Comparison of ENCODE assay signal across 8 mouse cellular contexts in genomic region chr9:114025846-114026245, GRCm38 (mm10). TPM values are rescaled to one million over a fixed set of nuclear protein-coding genes. Genes with fewer than 3 reads are reported as not detected.
DNase-seq lines count a peak whose midpoint lies in the region; ATAC-seq lines count a peak whose summit lies in the region.

No protein-coding gene starts in this region.

- no peak for DNase-seq in kidney, postnatal 25 days
- DNase-seq in hindbrain, embryonic 14.5 days (ENCODE audit: low spot score), result no peak
- no peak for DNase-seq in gastrocnemius, postnatal 25 days
- DNase-seq in testis, postnatal 10 days (ENCODE audit: low spot score), result no peak
- DNase-seq in gastrocnemius, adult 18-20 months (ENCODE audit: low spot score), result no peak

- H3K27me3 ChIP-seq in kidney, embryonic 16.5 days (ENCODE audit: insufficient read depth, low read length), result no peaks in the 10 kb centered on the region
- no peaks in the 10 kb centered on the region for H3K27me3 ChIP-seq in hindbrain, embryonic 14.5 days (ENCODE audit: control insufficient read depth, insufficient read depth, low read length)
- H3K27me3 ChIP-seq in midbrain, embryonic 16.5 days (ENCODE audit: control insufficient read depth, insufficient read depth, low read depth, low read length), result no peaks in the 10 kb centered on the region

- ATAC-seq in kidney, embryonic 16.5 days (ENCODE audit: low FRiP score, low TSS enrichment), result no peak
- no peak for ATAC-seq in hindbrain, embryonic 14.5 days (ENCODE audit: low FRiP score)
- ATAC-seq in midbrain, embryonic 16.5 days, result no peak

- peaks cover 7% of the 10 kb centered on the region; the same call in 1 of the 2 replicates for H3K4me1 ChIP-seq in kidney, embryonic 16.5 days (ENCODE audit: insufficient read depth, low read length)
- no peaks in the 10 kb centered on the region for H3K4me1 ChIP-seq in brown adipose tissue, adult 24 weeks (ENCODE audit: control insufficient read depth, insufficient read depth, insufficient read length, low read length)
- H3K4me1 ChIP-seq in hindbrain, embryonic 14.5 days (replicated peaks; ENCODE audit: control insufficient read depth, insufficient read depth, low read length), result peaks cover 10% of the 10 kb centered on the region
- peaks cover 12% of the 10 kb centered on the region for H3K4me1 ChIP-seq in midbrain, embryonic 16.5 days (ENCODE audit: control insufficient read depth, insufficient read depth, low read length)

- peak overlapping the region; percentile 71 for H3K4me3 ChIP-seq in kidney, embryonic 16.5 days (ENCODE audit: low read length)
- peak overlapping the region; percentile 70 for H3K4me3 ChIP-seq in brown adipose tissue, adult 24 weeks (ENCODE audit: insufficient read depth, low read depth, low read length)
- H3K4me3 ChIP-seq in hindbrain, embryonic 14.5 days (replicated peaks; ENCODE audit: low read length), result peak overlapping the region; percentile 69
- H3K4me3 ChIP-seq in midbrain, embryonic 16.5 days (ENCODE audit: low read depth, low read length), result peak overlapping the region; percentile 82

- no peaks in the 10 kb centered on the region for H3K36me3 ChIP-seq in kidney, embryonic 16.5 days (ENCODE audit: insufficient read depth, low read length)
- H3K36me3 ChIP-seq in hindbrain, embryonic 14.5 days (replicated peaks; ENCODE audit: control insufficient read depth, insufficient read depth), result no peaks in the 10 kb centered on the region
- H3K36me3 ChIP-seq in midbrain, embryonic 16.5 days (ENCODE audit: control insufficient read depth, insufficient read depth, low read length), result no peaks in the 10 kb centered on the region

- H3K9me3 ChIP-seq in kidney, embryonic 16.5 days (ENCODE audit: low read length), result no peaks in the 10 kb centered on the region
- H3K9me3 ChIP-seq in hindbrain, embryonic 14.5 days (ENCODE audit: control insufficient read depth, low read length), result no peaks in the 10 kb centered on the region
- no peaks in the 10 kb centered on the region for H3K9me3 ChIP-seq in midbrain, embryonic 16.5 days (replicated peaks; ENCODE audit: control insufficient read depth, low read length, poor library complexity, severe bottlenecking)

- H3K27ac ChIP-seq in kidney, embryonic 16.5 days (ENCODE audit: low read length), result no peak overlapping the region
- no peak overlapping the region for H3K27ac ChIP-seq in brown adipose tissue, adult 24 weeks (replicated peaks; ENCODE audit: low read depth, low read length)
- H3K27ac ChIP-seq in hindbrain, embryonic 14.5 days, result no peak overlapping the region
- peak overlapping the region; percentile 81 for H3K27ac ChIP-seq in midbrain, embryonic 16.5 days (ENCODE audit: low read length)

- peak overlapping the region; percentile 92 for H3K4me2 ChIP-seq in kidney, embryonic 16.5 days (replicated peaks; ENCODE audit: low read depth, low read length)
- H3K4me2 ChIP-seq in hindbrain, embryonic 14.5 days (replicated peaks), result peak overlapping the region; percentile 66
- peak overlapping the region; percentile 94 for H3K4me2 ChIP-seq in midbrain, embryonic 16.5 days (ENCODE audit: low read length)

- WGBS in kidney, embryonic 16.5 days, result 6% methylated on average over 8 of the region's 8 CpGs
- WGBS in hindbrain, embryonic 14.5 days, result 21% methylated on average over 8 of the region's 8 CpGs
- WGBS in midbrain, embryonic 16.5 days, result 22% methylated on average over 8 of the region's 8 CpGs

- H3K9ac ChIP-seq in kidney, embryonic 16.5 days (replicated peaks; ENCODE audit: low read length), result peak overlapping the region; percentile 65
- H3K9ac ChIP-seq in hindbrain, embryonic 14.5 days, result peak overlapping the region; percentile 85
- peak overlapping the region; percentile 89 for H3K9ac ChIP-seq in midbrain, embryonic 16.5 days (ENCODE audit: low read depth, low read length)

RNA-seq across cellular contexts. Expression of gene Fbxl2, which starts 20.1 kb away (rescaled TPM):
- 4.1 and 4.2 TPM in 2 replicates for polyA plus RNA-seq in kidney, embryonic 16.5 days (2015; fragmentation: Nextera tagmentation; extraction: Ambion mirVana)
- 1.2 and 2.3 TPM in 2 replicates for polyA plus RNA-seq in brown adipose tissue, adult 24 weeks (2012; ENCODE audit: insufficient read depth, insufficient read length, missing spikeins)
- 25.2 and 27.2 TPM in 2 replicates for polyA plus RNA-seq in hindbrain, embryonic 14.5 days (2014; fragmentation: Nextera tagmentation; extraction: Ambion mirVana)
- polyA plus RNA-seq in midbrain, embryonic 16.5 days (2015; fragmentation: Nextera tagmentation; extraction: Ambion mirVana), result 34.1 and 35.3 TPM in 2 replicates
- total RNA-seq in gastrocnemius, postnatal 25 days (2021), result 1 to 10 TPM in 1 of 2 experiments, under 1 TPM in 1; 0.96 to 1.0 TPM
- 1 to 10 TPM in 1 of 2 experiments, under 1 TPM in 1; 0.34 to 1.1 TPM for total RNA-seq in gastrocnemius, adult 18-20 months (2021)

RNA-seq across cellular contexts. Expression of gene Susd5, which starts 31.1 kb away (rescaled TPM):
- 1.1 TPM in 2 replicates for polyA plus RNA-seq in kidney, embryonic 16.5 days (2015; fragmentation: Nextera tagmentation; extraction: Ambion mirVana)
- 0.29 and 0.59 TPM in 2 replicates for polyA plus RNA-seq in brown adipose tissue, adult 24 weeks (2012; ENCODE audit: insufficient read depth, insufficient read length, missing spikeins)
- polyA plus RNA-seq in hindbrain, embryonic 14.5 days (2014; fragmentation: Nextera tagmentation; extraction: Ambion mirVana), result 0.39 and 0.65 TPM in 2 replicates
- 0.55 and 0.72 TPM in 2 replicates for polyA plus RNA-seq in midbrain, embryonic 16.5 days (2015; fragmentation: Nextera tagmentation; extraction: Ambion mirVana)
- total RNA-seq in gastrocnemius, postnatal 25 days (2021), result 1 to 10 TPM in 1 of 2 experiments, under 1 TPM in 1; 0.90 to 1.3 TPM
- total RNA-seq in gastrocnemius, adult 18-20 months (2021), result under 1 TPM; 0.57 to 0.81 TPM
